Mouse (Mus musculus) CH12.LX (cell line): ENCODE measurements around the gene Rhpn2. TPM values are rescaled to one million over a fixed set of nuclear protein-coding genes. Genes with fewer than 3 reads are reported as not detected.

Experiments used
- DNase-seq: peaks from one replicate; pipeline ENCODE4 v3.0.0-alpha.2; 2013; ENCODE audit errors: extremely low read depth
- H3K27ac ChIP-seq: 2 replicates; pipeline ENCODE4 v1.5.1; 2012; ENCODE audit warnings: low read depth, mild to moderate bottlenecking, control low read depth, moderate library complexity; ENCODE audit not compliant: insufficient read depth
- H3K27me3 ChIP-seq: replicated peaks from 2 replicates; pipeline ENCODE3; 2012; ENCODE audit warnings: inconsistent platforms
- H3K36me3 ChIP-seq, 2 experiments: replicated peaks in 1 of 2; 2 replicates each; pipeline versions ENCODE3 to v1.6.1; 2012; ENCODE audit warnings: inconsistent platforms in 1 of 2, low read length in 1 of 2, mild to moderate bottlenecking in 1 of 2, mixed read lengths in 1 of 2, moderate library complexity in 1 of 2; ENCODE audit not compliant: control insufficient read depth in 1 of 2, insufficient read depth in 1 of 2
- H3K4me1 ChIP-seq, 2 experiments: 2 replicates each; pipeline ENCODE4 v1.6.1; 2012; ENCODE audit warnings: inconsistent platforms in 1 of 2, moderate library complexity in 1 of 2; ENCODE audit not compliant: insufficient read depth in 2 of 2, control insufficient read depth in 1 of 2
- H3K4me2 ChIP-seq: 2 replicates; pipeline ENCODE4 v1.6.1; 2012; ENCODE audit warnings: low read depth, mild to moderate bottlenecking, control low read depth; ENCODE audit not compliant: poor library complexity, insufficient read depth, severe bottlenecking
- H3K4me3 ChIP-seq, 3 experiments: fragments of 150-350 bp in 1 of 3; sonication (generic) in 1 of 3; replicated peaks in 1 of 3; 2 replicates each; pipeline versions ENCODE3 to v1.5.1; 2011 to 2012; ENCODE audit warnings: low read depth in 2 of 3, low read length in 2 of 3, mild to moderate bottlenecking in 2 of 3, moderate library complexity in 2 of 3, control low read depth in 1 of 3, improper control_type of control experiment in 1 of 3, inconsistent platforms in 1 of 3, mixed read lengths in 1 of 3; ENCODE audit not compliant: poor library complexity in 1 of 3
- H3K79me2 ChIP-seq: replicated peaks from 2 replicates; pipeline ENCODE4 v1.6.1; 2012; ENCODE audit warnings: mild to moderate bottlenecking, moderate library complexity; ENCODE audit not compliant: control insufficient read depth, poor library complexity, insufficient read depth, severe bottlenecking; ENCODE audit errors: extremely low read depth
- H3K9ac ChIP-seq: 2 replicates; pipeline ENCODE4 v1.6.1; 2012; ENCODE audit warnings: low read depth, mild to moderate bottlenecking, control low read depth, moderate library complexity; ENCODE audit not compliant: insufficient read depth
- H3K9me3 ChIP-seq: replicated peaks from 2 replicates; pipeline ENCODE3; 2012; ENCODE audit warnings: low read length, inconsistent platforms, mixed read lengths
- CHD2 ChIP-seq: IDR thresholded peaks from 2 replicates; pipeline ENCODE4 v1.6.1; 2011; ENCODE audit warnings: low read length, improper control_type of control experiment
- CTCF ChIP-seq, 2 experiments: IDR thresholded peaks in 1 of 2; conservative IDR thresholded peaks in 1 of 2; 2 replicates each; pipeline ENCODE4 v1.5.1; 2011 to 2012; ENCODE audit warnings: low read depth in 2 of 2, low read length in 2 of 2, improper control_type of control experiment in 1 of 2, inconsistent platforms in 1 of 2, mild to moderate bottlenecking in 1 of 2, moderate library complexity in 1 of 2
- EP300 ChIP-seq: IDR thresholded peaks from 2 replicates; pipeline ENCODE4 v1.6.1; 2011; ENCODE audit warnings: low read length, improper control_type of control experiment
- JUN ChIP-seq: IDR thresholded peaks from 2 replicates; pipeline ENCODE4 v1.6.1; 2011; ENCODE audit warnings: low read depth, mild to moderate bottlenecking, low read length, improper control_type of control experiment, moderate library complexity; ENCODE audit not compliant: insufficient read depth
- MAFK ChIP-seq: IDR thresholded peaks from 2 replicates; pipeline ENCODE4 v1.6.1; 2011; ENCODE audit warnings: low read length, improper control_type of control experiment; ENCODE audit not compliant: insufficient replicate concordance
- MAZ ChIP-seq: IDR thresholded peaks from 2 replicates; pipeline ENCODE4 v1.6.1; 2012; ENCODE audit warnings: low read depth, mild to moderate bottlenecking, inconsistent platforms, low read length, improper control_type of control experiment, moderate library complexity
- NRF1 ChIP-seq: IDR thresholded peaks from 2 replicates; pipeline ENCODE4 v1.6.1; 2014; ENCODE audit warnings: low read depth, mild to moderate bottlenecking, inconsistent platforms, low read length, improper control_type of control experiment, moderate library complexity
- PAX5 ChIP-seq: IDR thresholded peaks from 2 replicates; pipeline ENCODE4 v1.6.1; 2012; ENCODE audit warnings: low read length, inconsistent platforms, mixed read lengths
- POLR2A ChIP-seq: IDR thresholded peaks from 2 replicates; pipeline ENCODE4 v1.6.1; 2011; ENCODE audit warnings: low read depth, mild to moderate bottlenecking, improper control_type of control experiment, low read length
- POLR2AphosphoS2 ChIP-seq: IDR thresholded peaks from 2 replicates; pipeline ENCODE4 v1.6.1; 2011; ENCODE audit warnings: low read depth, low read length, improper control_type of control experiment
- RAD21 ChIP-seq: IDR thresholded peaks from 2 replicates; pipeline ENCODE4 v1.6.1; 2011; ENCODE audit warnings: low read depth, mild to moderate bottlenecking, low read length, improper control_type of control experiment, moderate library complexity
- SIN3A ChIP-seq: IDR thresholded peaks from 2 replicates; pipeline ENCODE4 v1.6.1; 2012; ENCODE audit warnings: low read length, improper control_type of control experiment, inconsistent platforms
- SMC3 ChIP-seq: IDR thresholded peaks from 2 replicates; pipeline ENCODE4 v1.6.1; 2011; ENCODE audit warnings: low read depth, low read length, improper control_type of control experiment
- TCF12 ChIP-seq: IDR thresholded peaks from 2 replicates; pipeline ENCODE4 v1.6.1; 2014; ENCODE audit warnings: low read depth, mild to moderate bottlenecking, inconsistent platforms, low read length, improper control_type of control experiment
- USF2 ChIP-seq: conservative IDR thresholded peaks from 2 replicates; pipeline ENCODE4 v1.6.1; 2011; ENCODE audit warnings: low read depth, low read length, improper control_type of control experiment
- ZKSCAN1 ChIP-seq: IDR thresholded peaks from 2 replicates; pipeline ENCODE4 v1.6.1; 2012; ENCODE audit warnings: low read depth, inconsistent platforms, low read length, improper control_type of control experiment, borderline replicate concordance
- ZNF384 ChIP-seq: IDR thresholded peaks from 2 replicates; pipeline ENCODE4 v1.6.1; 2012; ENCODE audit warnings: low read depth, low read length, improper control_type of control experiment, inconsistent platforms
- dilution Hi-C: fragments of 300-500 bp; cut with MboI; formaldehyde crosslinking; loops from 2 replicates; pipeline ENCODE4 v1.14.3; 2020; ENCODE audit warnings: low sequenced_read_pairs; ENCODE audit not compliant: extremely low pct_unique_long_range_greater_than_20kb, extremely low pct_ligation_motif_present
- in situ Hi-C: fragments of 300-500 bp; cut with MboI; formaldehyde crosslinking; loops from 3 replicates; pipeline ENCODE4 v1.14.3; 2019; ENCODE audit warnings: low sequenced_read_pairs, low pct_ligation_motif_present, low pct_unique_long_range_greater_than_20kb, mixed read lengths
- polyA plus RNA-seq: library from polyadenylated mRNA; unstranded; fragments of >175 nt; gene quantifications from 2 replicates; pipeline ENCODE4 v1.2.1, GENCODE M21; 2012; ENCODE audit warnings: low read depth; ENCODE audit not compliant: insufficient read length
- total RNA-seq, 2 experiments: library from RNA; depleted of rRNA; stranded (reverse); fragments of 300-350 nt in 1 of 2; fragments of >200 nt in 1 of 2; gene quantifications; 2 replicates each; pipeline ENCODE4 v1.2.3; 2012 to 2014

The Rhpn2 gene
- total and polyA plus RNA-seq, 3 experiments: 0.13 to 0.63 (median 0.17) TPM

GRCm38 (mm10) chr7:35351155-35351554 lies 17.2 kb downstream of the Rhpn2 start:
- no peaks in the 10 kb centered on the region for H3K4me1 ChIP-seq
- H3K79me2 ChIP-seq: no peaks in the 10 kb centered on the region
- in situ Hi-C loops (no loop called here), dilution Hi-C loops (no loop called here)
- TF ChIP-seq JUN (no peak), CHD2 (no peak), ZKSCAN1 (no peak), MAZ (no peak), PAX5 (no peak), CTCF (conservative IDR thresholded peaks at IDR 0.05 in 1 of 2, IDR thresholded peaks at IDR 0.05 in 1 of 2; ENCODE audit: low read depth in 2 of 2, low read length in 2 of 2) (no peak), RAD21 (no peak), USF2 (no peak), POLR2A (no peak), POLR2AphosphoS2 (no peak), MAFK (no peak), EP300 (no peak), SIN3A (no peak), TCF12 (no peak), NRF1 (no peak), SMC3 (no peak)
- H3K4me2 ChIP-seq: no peak overlapping the region
- no peak overlapping the region for H3K9ac ChIP-seq
- no peaks in the 10 kb centered on the region for H3K36me3 ChIP-seq
- no peak overlapping the region for H3K27ac ChIP-seq
- DNase-seq: no peak
- H3K9me3 ChIP-seq: peaks cover 4% of the 10 kb centered on the region
- no peak overlapping the region for H3K4me3 ChIP-seq
- H3K27me3 ChIP-seq: peaks cover 23% of the 10 kb centered on the region

- dilution Hi-C loops (no loop called here), in situ Hi-C loops (no loop called here)
- Histone ChIP-seq H3K4me1 (no peaks in the 10 kb centered on the region), H3K9me3 (no peaks in the 10 kb centered on the region), H3K9ac (no peak overlapping the region), H3K27ac (no peak overlapping the region), H3K36me3 (no peaks in the 10 kb centered on the region), H3K4me3 (no peak overlapping the region), H3K4me2 (no peak overlapping the region), H3K27me3 (peaks cover 19% of the 10 kb centered on the region)
- no peak for DNase-seq
- TF ChIP-seq CHD2: no peak
- TF ChIP-seq POLR2A: no peak
- no peak for TF ChIP-seq ZNF384
- TF ChIP-seq MAZ: no peak
- no peak for TF ChIP-seq POLR2AphosphoS2
- TF ChIP-seq, all 38 proteins: peak for 0
- no peaks in the 10 kb centered on the region for H3K79me2 ChIP-seq
Observed at GRCm38 (mm10) chr7:35353306-35353705, 19.3 kb downstream of the Rhpn2 start.
